Mouse (Mus musculus) liver, embryonic 14.5 days (tissue): ENCODE data around the gene Dnah11.

Experiments used
- CTCF ChIP-seq: IDR thresholded peaks from 2 replicates; pipeline ENCODE4 v1.5.1; 2016; ENCODE audit warnings: antibody characterized with exemption, low read depth, control low read depth
- EP300 ChIP-seq: IDR thresholded peaks from 2 replicates; pipeline ENCODE4 v1.6.1; 2016; ENCODE audit warnings: antibody characterized with exemption, low read depth

DNA sequence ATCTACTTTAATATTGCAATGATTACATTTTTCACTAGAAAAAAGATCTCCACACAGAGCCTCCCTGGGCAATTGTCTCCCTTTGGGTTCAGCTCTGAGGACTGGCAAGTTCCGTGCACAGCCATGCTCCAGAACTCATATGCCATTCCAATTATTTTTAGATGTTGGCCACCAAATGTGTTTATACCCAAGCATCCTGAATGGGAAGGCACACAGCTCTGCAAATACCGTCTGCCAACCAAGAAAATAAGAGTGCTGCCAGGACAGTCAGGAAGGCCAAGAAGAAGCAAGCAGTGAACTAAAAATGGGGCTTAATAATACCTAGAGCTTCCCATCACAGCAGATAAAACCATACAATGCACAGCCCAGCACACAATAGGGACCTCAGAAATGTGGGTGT lies 156.6 kb downstream of the Dnah11 start:
- no peak for TF ChIP-seq CTCF
- no peak for TF ChIP-seq EP300
